Mouse (Mus musculus): ENCODE results near the gene Rad18.

GRCm38 (mm10) chr6:112684065-112684464, 12.4 kb downstream of the Rad18 start:
- TF ChIP-seq CTCF (IDR thresholded peaks at IDR 0.05; ENCODE audit: low read depth) (no peak), EP300 (IDR thresholded peaks at IDR 0.05; ENCODE audit: low read depth) (no peak)

All from liver, embryonic 14.5 days (tissue).